Mouse (Mus musculus) adrenal gland, adult (tissue): ENCODE data around the gene Orai1.
"Not testable (repeated sequence)": the region's sequence is repeated elsewhere in the genome, so short reads cannot be mapped to it uniquely, and the experiment has no call there.

Experiments
- DNase-seq, 2 experiments: peaks; one replicate each; pipeline ENCODE4 v3.0.0; 2022 to 2023; ENCODE audit warnings: low spot score in 1 of 2; ENCODE audit not compliant: inconsistent age in 2 of 2

Gene Orai1

DNA sequence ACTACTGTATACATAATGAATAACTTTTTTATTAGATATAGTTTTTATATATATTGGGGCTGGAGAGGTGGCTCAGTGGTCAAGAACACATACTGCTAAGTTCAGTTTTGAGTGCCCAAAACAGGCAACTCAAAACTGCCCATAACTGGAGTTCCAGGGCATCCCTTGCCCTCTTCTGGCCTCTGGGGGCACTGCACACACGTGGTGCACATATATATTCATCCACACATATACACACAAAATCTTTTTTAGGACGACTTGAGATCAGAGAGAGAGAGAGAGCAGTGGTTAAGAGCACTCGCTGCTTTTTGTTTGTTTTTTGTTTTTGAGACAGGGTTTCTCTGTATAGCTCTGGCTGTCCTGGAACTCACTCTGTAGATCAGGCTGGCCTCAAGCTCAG lies 16.4 kb downstream of the Orai1 start:
- DNase-seq = no peak

DNA sequence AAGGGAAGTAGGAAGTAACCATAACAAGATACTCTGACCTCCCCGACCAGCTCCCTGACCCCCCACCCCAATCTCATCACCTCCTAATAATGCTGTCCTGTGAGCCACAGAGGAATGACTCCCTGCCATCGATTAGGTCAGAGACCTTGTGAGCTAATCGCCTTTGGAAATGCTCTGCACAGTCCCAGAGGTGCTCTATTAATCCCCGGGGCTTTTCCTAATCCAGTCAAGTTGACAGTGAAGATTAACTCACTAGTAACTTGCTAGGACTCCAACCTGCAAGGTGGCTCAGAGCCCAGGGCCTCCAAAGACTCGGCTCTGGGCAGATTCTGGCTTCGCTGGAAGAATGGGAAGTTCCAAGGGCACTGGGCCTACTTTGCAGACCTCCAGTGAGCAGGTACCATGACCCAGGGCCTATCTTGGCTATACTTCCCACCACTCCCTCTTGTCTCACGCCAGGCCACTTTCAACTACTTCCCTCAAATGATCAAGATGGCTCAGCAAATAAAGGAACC lies 18.8 kb downstream of the Orai1 start:
- no peak for DNase-seq

DNA sequence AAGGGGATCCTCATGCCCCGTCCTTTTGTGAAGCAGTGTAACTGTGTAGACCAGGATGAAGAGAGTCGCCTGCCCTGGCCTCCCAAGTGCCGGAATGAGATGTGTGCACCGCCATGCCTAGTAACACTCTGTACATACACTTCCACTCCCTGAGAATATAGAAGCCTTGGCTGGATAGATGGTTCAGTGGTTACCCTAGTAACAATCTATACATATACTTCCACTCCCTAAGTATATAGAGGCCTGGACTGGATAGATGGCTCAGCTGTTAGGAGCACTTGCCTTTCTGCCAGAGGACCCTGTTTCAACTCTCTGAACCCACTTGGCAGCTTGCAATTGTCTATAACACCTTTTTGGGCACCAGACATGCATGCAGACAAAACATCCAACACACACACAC lies 20.2 kb downstream of the Orai1 start:
- DNase-seq = no peak

DNA sequence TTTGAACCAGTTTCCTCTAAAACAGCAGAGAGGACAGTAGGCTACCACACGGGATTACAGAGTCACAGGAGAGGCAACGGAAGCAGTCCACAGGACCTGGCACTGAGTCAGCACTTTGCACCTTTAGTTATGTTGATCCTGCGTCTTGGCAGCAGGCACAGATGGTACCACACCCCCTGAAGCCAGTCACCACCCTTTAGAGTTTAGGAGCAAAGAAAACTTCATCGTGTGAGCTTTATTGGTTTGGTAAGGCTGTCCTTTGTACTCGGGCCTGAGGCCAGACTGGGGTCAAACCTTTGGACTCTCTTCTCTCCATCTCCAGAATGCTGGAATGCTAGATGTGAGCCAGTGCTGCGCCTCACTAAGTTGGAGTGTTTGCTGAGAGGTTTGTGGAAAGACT lies 20.7 kb downstream of the Orai1 start:
- no peak for DNase-seq

DNA sequence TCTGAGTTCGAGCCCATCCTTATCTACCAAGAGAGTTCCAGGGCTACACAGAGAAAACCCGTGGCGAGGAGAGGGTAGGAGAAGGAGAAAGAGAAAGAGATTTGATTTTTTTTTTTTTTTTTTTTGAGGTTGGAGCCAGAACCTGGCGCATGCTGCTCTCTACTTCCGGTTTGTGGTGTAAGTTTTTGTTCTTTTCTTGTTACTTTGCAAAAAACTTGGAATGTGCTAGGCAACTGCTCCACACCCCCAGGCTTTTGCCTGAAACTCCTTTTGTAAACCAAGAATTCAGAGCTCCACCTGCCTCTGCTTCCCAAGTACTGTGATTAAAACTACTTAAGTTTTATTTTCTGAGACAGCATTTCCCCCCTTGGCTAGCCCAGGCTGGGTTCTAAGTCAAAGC lies 23.2 kb downstream of the Orai1 start:
- no peak for DNase-seq

DNA sequence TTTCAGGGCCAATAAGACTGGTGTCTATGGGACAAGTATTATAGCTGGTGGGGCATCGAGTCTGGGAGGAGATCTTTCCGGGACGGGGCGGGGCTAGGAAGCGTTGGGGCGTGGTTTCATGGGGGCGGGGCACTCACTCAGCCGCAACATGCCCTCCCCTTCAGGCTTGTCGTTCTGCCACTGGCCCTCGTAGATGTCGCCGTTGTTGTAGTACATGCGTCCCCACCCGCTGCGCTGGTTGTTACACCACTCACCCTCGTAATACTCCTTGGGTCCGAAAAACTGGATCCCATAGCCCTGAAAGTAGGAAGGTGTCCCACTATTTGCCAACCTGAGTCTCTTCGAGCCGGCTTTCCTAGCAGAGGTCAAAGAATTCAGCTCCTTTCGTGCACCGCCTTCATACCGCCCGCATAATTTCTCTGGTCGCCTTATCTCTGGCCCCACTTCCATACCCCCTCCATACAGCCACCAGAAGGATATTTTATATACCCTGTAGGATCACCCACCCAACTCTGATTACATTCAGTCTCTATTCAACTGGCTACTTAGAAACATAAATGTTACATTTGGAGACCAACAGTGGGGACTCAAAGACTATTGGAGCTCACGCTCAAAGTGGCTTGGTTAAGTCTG lies 24.4 kb downstream of the Orai1 start:
- peak; percentile 85 to 95 for DNase-seq

DNA sequence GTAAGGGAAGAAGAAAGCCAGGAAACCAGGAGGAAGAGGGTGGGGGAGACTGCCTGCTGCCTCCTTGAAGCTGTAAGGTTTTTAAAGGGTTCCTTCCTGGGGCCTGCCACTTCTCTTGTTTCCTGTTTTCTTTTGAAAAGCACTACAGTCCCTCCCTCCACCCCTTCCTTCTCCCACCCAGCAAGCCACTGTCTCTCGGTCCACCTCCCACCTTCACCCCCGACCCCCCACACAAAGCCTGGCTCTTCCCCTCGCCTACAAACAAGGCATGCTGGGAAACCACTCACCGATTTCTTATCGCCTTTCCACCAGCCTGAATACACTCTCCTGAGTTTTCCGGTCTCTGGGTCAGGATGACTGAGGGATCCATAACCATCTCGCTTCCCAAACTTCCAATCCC lies 25.9 kb downstream of the Orai1 start:
- no peak for DNase-seq

DNA sequence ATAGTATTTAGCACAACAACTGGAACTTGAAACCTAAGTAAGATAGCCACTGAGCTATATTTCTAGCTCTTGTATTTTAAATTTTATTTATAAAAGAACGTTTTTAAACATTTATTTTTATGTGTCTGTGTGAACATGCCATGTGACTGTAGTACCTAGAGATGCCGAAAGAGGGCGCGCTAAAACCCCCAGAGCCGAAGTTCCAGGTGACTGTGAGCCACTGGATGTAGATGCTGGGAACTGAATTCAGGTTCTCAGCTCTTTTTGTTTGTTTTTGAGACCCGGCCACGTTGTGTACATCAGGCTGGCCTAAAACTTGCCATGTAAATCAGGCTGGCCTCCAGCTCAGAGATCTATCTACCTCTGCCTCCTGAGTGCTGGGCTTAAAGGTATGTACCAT lies 29.0 kb downstream of the Orai1 start:
- peak in 1 of 2 experiments; percentile 63 for DNase-seq

DNA sequence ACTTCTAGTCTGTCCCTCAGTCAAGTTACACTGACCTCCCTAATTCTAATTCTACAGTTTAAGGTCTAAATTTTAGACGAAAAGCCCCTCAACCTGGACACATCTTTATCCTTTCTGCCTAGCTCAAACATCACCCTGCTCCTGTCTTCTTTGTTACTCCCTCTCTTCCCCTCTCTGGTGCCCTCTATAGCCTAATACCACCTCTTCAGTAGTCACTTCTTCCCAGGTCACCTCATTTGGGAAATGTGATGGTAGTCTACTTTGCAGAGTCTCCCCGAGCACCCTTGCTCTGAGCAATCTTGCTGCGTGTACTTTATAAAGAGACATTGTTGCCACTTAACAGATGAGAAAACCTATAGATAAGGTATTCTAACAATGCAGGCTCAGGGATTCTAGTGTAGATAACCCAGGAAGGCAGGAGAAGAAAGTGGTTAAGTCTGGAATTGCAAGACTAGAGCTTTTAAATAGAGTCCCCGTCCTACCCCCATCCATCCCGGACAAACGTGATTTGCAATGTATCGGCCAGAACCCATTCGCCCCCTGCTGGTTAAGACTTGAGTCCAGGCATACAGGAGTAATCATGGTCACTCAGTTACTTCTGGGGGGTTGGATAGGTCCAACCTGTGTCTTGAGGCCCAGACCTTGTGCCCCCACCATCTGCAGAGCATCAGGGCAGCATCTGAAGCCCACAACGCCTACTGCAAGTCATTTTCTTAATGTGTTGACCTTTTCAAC lies 30.9 kb downstream of the Orai1 start:
- DNase-seq = peak; percentile 56 to 84

DNA sequence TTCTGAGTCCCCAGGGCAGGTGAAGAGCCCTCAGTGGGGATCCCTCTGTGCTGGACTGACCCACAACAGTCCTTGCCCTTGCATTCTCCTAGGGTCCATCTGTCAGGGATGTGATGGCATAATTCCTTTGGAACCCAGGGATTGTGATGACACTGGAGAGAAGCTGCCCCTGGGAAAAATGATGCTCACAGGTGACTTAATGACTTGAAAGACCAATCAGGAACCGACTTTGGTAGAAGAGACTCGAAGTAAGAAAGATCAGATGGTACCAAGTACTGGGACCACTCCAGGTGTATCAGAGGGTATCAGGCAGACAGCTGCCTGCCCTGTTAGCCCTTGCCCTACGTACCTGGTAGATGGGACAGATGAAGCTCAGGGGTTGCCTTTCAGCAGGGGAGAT lies 32.0 kb downstream of the Orai1 start, which contains the start of gene Morn3:
Gene Morn3 (minus strand): TSS at position 101 of the 400 bp plus-strand sequence.
- DNase-seq = no peak

DNA sequence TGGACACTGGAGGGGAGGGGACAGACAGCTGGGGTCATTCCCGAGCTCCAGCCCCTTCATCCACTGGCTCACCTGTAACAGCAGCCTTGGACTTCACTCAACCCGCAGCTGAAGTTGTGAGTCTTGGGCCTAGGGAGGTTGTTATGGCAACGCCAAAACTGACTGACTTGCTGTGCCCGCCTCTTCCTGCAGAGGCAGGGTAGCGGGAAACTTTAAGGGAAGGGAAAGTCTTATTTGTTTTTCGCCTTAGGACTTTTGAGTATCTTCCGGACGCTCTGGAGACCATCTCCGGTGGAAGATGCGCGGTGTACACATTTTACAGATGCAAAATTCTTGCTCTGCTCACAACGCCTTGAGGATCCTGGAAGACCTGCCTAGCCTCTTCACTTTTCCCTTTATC lies 34.4 kb downstream of the Orai1 start:
- peak; percentile 25 to 55 for DNase-seq

DNA sequence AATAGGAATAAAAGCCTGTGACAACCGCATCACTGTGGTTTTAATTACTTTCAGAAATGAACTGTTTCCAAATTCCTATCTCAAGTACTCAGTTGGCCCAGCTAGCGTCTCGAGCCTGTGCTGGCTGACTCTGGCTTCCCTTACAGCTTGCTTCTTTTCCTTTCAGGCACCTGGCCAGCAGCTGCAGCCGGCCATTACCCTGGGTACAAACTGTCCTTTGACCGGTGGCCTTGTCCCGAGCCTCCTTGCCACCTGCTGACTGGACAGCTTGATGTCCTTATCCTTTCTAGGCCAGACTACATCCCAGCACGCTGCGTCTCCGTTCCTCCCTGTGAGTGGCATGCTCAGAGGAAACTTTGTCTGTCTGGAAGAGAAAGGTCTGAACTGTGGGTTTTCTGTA lies 36.0 kb downstream of the Orai1 start:
- peak in 1 of 2 experiments; percentile 72 for DNase-seq

DNA sequence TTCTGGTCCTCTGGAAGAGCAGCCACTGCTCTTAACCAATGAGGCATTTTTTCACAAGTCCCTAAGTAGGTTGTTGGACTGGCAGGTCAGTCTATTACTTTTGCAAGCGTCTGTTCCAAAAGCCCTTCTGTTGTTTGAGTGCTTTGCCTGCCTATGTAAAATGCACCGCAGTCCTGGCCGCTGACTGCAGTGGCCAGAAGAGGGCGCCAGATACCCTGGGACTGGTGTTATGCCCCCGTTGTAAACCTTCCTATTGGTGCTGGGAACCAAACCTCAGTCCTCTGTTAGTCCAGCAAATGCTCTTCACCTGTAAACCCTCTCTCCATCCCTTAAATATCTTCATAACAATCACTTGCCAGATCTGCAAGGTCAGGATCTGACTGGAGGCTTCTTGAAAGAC lies 36.9 kb downstream of the Orai1 start:
- DNase-seq = no peak

DNA sequence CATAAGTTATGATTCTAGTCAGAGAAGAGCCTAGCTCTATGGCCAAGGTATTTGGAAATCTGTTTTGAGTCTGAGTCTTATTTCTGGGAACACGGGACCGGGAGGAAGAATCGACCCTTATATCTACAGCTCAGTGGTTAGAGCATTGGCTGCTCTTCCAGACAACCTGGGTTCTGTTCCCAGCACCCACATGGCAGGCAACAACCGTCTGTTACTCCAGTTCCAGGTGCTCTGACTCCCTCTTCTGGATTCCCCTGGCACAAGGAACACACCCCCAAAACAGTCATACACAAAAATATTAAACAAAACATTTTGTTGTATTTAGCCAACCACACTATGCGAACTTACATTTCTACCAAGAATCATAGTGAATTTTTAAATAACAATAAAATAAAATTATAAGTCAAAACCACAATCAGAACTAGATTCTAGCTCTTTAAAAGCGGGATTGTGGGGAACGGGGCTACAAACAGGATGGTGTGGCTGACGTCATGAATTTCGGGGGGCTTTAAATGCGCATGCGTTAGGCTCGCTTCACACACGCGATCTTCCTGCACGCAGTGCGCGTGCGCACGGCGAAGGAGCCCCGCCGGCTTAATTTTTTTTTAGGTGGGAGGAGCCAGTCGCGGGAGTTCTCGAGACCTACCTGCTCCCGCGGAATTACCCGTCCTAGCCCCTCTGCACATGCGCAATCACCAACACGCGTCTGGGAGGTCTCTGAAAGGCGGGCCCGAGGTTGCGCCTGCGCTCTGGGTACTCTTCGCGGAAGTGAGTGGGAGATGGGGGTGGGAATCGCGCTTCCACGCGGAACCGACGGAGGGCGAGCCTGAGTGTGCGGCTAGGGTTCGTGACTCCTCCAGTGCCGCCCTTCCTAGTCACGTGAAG lies 42.7 kb downstream of the Orai1 start:
- peak; percentile 100 for DNase-seq

DNA sequence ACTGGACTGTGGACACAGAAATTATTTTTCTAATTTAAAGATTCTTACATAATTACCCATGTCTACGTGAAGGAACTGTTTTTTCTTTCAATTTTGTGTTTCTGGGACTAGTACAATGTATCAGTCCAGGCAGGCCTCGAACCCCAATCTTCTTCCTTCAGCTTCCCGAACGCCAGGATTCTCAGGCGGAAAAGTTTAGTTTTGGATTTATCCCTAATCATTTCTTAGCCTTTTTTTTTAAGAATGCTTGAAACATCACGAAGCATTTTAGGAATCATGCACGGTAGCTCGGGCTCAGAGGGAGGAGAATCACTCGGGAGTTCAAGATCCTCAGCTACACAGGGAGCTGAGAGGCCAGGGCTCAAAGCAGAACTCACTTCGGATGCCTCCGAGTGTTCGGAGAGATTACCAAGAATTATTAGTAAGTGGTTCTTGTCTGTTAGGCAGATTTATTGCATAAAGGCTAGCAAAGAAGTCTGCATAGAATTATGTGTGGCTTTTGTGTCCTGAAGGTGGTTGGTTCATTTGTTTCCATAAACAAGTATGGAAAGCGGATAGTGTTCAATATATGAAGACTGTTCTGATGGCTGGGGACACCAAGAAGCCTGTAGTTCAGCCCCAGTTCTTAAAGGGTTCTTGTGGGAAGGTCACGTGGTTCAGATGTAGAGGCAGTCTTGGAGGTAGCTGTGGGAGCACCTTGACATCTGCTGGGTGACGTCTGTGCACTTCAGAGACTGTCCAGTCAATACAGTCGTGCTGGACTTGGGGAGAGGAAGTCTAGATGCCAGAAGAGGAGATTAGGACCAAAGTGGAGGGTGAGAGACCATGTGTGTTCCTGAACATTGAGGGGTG lies 43.6 kb downstream of the Orai1 start:
- DNase-seq = peak in 1 of 2 experiments; percentile 23

DNA sequence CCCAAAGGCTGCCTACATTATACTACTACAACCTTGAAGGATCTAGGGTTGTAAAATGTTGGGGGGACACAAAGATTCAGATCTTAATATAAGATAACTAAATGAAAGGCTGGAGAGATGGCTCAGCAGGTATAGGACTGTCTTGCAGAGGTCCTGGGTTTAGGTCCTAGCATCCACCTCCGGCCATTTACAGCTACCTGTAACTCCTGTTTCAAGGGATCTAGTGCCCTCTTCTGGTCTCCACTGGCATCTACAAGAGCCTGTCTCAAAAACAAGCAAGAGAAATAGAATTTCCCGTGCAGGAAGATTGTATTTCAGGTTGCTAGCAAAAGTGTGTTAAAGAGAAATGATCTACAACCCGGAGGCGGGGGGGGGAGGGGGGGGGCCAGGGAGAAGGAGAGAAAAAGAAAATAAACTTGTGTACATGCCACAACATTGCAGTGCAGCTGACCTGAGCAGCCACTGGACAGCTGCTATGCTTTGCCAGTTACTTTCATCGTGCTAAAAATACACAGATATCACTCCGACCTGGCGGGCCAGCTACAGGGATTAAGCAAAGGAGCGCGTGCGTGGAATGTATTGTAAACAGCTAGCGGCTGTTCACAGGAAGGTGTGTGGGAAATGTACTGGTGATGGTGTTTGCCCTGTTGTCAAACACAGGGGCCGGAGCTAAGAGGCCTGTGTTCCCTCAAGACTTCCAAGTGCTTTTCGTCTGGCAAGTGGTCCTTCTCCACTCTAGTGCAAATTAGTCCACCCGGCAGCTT lies 45.1 kb downstream of the Orai1 start:
- peak; percentile 46 to 79 for DNase-seq

DNA sequence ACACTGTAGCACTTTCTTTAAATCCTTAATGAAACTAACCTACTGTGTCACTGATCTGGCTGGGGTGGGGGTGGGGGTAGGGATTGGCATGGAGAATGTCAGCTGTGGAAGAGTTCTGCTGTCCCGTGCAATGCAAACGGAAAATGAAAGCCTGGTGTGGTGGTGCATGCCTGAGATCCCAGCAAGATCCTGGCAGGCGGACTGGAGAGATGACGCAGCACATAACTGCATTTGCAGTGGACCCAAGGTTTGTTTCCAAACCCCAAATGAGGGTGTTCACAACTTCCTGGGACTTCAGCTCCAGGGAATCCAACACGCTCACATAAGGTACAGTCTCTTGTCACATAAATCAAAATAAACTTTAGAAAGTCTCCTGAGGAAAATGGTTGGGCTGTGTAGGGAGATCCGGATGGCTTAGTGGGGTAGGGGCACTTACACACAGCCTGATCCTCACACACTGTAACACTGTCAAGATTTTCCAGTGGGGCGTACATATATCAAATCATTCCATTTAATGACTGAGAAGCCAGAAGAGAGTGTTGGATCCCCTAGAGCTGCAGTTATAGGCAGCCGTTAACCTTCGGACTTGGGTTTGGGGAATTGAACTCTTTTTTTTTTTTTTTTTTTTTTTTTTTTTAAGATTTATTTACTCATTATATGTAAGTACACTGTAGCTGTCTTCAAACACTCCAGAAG lies 46.0 kb downstream of the Orai1 start:
- no peak for DNase-seq

DNA sequence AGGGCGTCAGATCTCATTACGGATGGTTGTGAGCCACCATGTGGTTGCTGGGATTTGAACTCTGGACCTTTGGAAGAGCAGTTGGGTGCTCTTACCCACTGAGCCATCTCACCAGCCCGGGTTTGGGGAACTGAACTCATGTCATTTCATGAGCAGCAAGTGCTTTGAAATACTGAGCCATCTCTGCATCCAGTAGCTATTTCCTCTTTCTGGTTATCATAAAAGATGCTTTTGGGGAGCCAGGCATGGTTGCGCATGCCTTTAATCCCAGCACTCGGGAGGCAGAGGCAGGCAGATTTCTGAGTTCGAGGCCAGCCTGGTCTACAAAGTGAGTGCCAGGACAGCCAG lies 46.5 kb downstream of the Orai1 start:
- not testable (repeated sequence) for DNase-seq

DNA sequence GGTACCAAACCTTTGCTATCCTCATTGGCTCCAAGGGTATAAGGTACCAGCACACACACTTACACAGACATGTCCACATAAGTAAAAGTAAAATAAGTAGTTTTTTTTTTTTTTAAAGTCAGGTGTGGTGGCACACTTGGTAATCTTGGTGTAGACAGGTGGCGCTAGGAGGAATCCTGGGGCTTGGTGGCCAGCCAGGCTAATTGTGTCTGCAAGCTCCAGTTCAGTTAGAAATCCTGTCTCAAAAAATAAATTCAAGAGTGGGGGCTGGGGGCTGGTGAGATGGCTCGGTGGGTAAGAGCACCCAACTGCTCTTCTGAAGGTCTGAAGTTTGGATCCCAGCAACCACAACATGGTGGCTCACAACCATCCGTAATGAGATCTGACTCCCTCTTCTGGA lies 48.3 kb downstream of the Orai1 start:
- no peak for DNase-seq
